Mouse (Mus musculus): ENCODE measurements around the gene Gm10717. TPM values are rescaled to one million over a fixed set of nuclear protein-coding genes. Genes with fewer than 3 reads are reported as not detected.
"Not testable (repeated sequence)": the region's sequence is repeated elsewhere in the genome, so short reads cannot be mapped to it uniquely, and the experiment has no call there.

Gm10717 gene
- polyA plus RNA-seq, 1 experiment from 2014 or later = 0.64 TPM

DNA sequence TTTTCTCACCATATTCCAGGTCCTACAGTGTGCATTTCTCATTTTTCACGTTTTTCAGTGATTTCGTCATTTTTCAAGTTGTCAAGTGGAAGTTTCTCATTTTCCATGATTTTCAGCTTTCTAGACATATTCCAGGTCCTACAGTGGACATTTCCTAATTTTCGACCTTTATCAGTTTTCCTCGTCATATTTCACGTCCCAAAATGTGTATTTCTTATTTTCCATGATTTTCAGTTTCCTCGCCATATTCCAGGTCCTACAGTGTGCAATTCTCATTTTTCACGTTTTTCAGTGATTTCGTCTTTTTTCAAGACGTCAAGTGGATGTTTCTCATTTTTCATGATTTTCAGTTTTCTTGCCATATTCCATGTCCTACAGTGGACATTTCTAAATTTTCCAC, 2.0 kb downstream of the Gm10717 start:
- H3K9ac ChIP-seq; H3K4me2 ChIP-seq; H3K27me3 ChIP-seq (replicated peaks); H3K27ac ChIP-seq (replicated peaks); H3K9me3 ChIP-seq; ATAC-seq (ENCODE audit: extremely low read depth, insufficient number of reproducible peaks, low FRiP score, low TSS enrichment); H3K4me1 ChIP-seq; H3K4me3 ChIP-seq; H3K36me3 ChIP-seq: not testable (repeated sequence)
- WGBS = 64% methylated on average over 9 of the region's 9 CpGs

- H3K36me3 ChIP-seq; H3K4me1 ChIP-seq; H3K4me2 ChIP-seq; H3K9ac ChIP-seq; H3K9me3 ChIP-seq; H3K27me3 ChIP-seq (replicated peaks); H3K27ac ChIP-seq (replicated peaks); H3K4me3 ChIP-seq; ATAC-seq (ENCODE audit: extremely low read depth, insufficient number of reproducible peaks, low FRiP score, low TSS enrichment): not testable (repeated sequence)
- WGBS = 58% methylated on average over 14 of the region's 16 CpGs
These were observed 4.2 kb downstream of the Gm10717 start for GRCm38 (mm10) chr9:3029276-3030000.

- H3K4me1 ChIP-seq; H3K9me3 ChIP-seq; ATAC-seq (ENCODE audit: extremely low read depth, insufficient number of reproducible peaks, low FRiP score, low TSS enrichment); H3K4me3 ChIP-seq; H3K27me3 ChIP-seq (replicated peaks); H3K36me3 ChIP-seq; H3K4me2 ChIP-seq; H3K9ac ChIP-seq; H3K27ac ChIP-seq (replicated peaks): not testable (repeated sequence)
- 55% methylated on average over 3 of the region's 10 CpGs for WGBS
These were observed 5.6 kb downstream of the Gm10717 start for GRCm38 (mm10) chr9:3030677-3031318.

DNA sequence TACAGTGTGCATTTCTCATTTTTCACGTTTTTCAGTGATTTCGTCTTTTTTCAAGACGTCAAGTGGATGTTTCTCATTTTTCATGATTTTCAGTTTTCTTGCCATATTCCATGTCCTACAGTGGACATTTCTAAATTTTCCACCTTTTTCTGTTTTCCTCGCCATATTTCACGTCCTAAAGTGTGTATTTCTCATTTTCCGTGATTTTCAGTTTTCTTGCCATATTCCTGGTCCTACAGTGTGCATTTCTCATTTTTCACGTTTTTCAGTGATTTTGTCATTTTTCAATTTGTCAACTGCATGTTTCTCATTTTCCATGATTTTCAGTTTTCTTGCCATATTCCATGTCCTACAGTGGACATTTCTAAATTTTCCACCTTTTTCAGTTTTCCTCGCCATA, 9.1 kb downstream of the Gm10717 start, which contains the start of gene Gm17535:
TSS of gene Gm17535 (plus strand) at position 301 of the 400 bp plus-strand sequence.
- H3K4me1 ChIP-seq; H3K36me3 ChIP-seq; ATAC-seq (ENCODE audit: extremely low read depth, insufficient number of reproducible peaks, low FRiP score, low TSS enrichment); H3K27me3 ChIP-seq (replicated peaks); H3K4me2 ChIP-seq; H3K4me3 ChIP-seq; H3K9me3 ChIP-seq; H3K9ac ChIP-seq; H3K27ac ChIP-seq (replicated peaks): not testable (repeated sequence)
- 68% methylated on average over 2 of the region's 8 CpGs for WGBS

DNA sequence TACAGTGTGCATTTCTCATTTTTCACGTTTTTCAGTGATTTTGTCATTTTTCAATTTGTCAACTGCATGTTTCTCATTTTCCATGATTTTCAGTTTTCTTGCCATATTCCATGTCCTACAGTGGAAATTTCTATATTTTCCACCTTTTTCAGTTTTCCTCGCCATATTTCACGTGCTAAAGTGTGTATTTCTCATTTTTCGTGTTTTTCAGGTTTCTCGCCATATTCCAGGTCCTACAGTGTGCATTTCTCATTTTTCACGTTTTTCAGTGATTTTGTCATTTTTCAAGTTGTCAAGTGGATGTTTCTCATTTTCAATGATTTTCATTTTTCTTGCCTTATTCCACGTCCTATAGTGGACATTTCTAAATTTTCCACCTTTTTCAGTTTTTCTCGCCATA, 11.4 kb downstream of the Gm10717 start, which contains the start of gene Gm10715:
TSS of gene Gm10715 (plus strand) at position 301 of the 400 bp plus-strand sequence.
- ATAC-seq (ENCODE audit: extremely low read depth, insufficient number of reproducible peaks, low FRiP score, low TSS enrichment); H3K27ac ChIP-seq (replicated peaks); H3K4me2 ChIP-seq; H3K4me1 ChIP-seq; H3K4me3 ChIP-seq; H3K9me3 ChIP-seq; H3K9ac ChIP-seq; H3K27me3 ChIP-seq (replicated peaks); H3K36me3 ChIP-seq: not testable (repeated sequence)
- WGBS = 68% methylated on average over 8 of the region's 8 CpGs

DNA sequence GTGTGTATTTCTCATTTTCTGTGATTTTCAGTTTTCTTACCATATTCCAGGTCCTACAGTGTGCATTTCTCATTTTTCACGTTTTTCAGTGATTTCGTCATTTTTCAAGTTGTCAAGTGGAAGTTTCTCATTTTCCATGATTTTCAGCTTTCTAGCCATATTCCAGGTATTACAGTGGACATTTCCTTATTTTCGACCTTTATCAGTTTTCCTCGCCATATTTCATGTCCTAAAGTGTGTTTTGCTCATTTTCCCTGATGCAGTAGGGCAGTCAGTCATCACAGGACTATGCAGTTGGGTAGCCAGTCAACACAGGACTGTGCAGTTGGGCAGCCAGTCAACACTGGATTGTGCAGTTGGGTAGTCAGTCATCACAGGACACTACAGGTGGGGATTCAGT, 12.9 kb downstream of the Gm10717 start:
- not testable (repeated sequence) for ATAC-seq (ENCODE audit: extremely low read depth, insufficient number of reproducible peaks, low FRiP score, low TSS enrichment)

More for the DNA sequence above, 12.9 kb downstream of the Gm10717 start:
- H3K4me2 ChIP-seq; H3K27me3 ChIP-seq (replicated peaks); H3K4me3 ChIP-seq; H3K36me3 ChIP-seq; H3K27ac ChIP-seq (replicated peaks); H3K9ac ChIP-seq; H3K4me1 ChIP-seq: not testable (repeated sequence)
- H3K9me3 ChIP-seq = peaks cover 14% of the 10 kb centered on the region; the same call in 1 of the 2 replicates
- WGBS = 59% methylated on average over 4 of the region's 4 CpGs

Small RNA genes lying within 50 kb of the gene (microRNA-seq; reads per million reads assigned to microRNA genes)
- not detected for gene Mir101c

Other genes with a start within 250 kb of the Gm10717 start
- gene Gm10722, start 24.5 kb upstream of the Gm10717 start, polyA plus RNA-seq (2015; fragmentation: Nextera tagmentation; extraction: Ambion mirVana) = not detected in 2 replicates
- gene Gm11168, start 22.1 kb upstream of the Gm10717 start, polyA plus RNA-seq (2015; fragmentation: Nextera tagmentation; extraction: Ambion mirVana) = not detected in 2 replicates
- 0.48 TPM in 1 of 2 replicates, not detected in the other for gene Gm10721, start 12.3 kb upstream of the Gm10717 start, polyA plus RNA-seq (2015; fragmentation: Nextera tagmentation; extraction: Ambion mirVana)
- gene Gm10720, start 9.8 kb upstream of the Gm10717 start, polyA plus RNA-seq (2015; fragmentation: Nextera tagmentation; extraction: Ambion mirVana) = not detected in 2 replicates
- 0.28 TPM in 1 of 2 replicates, not detected in the other for gene Gm10719, start 8.0 kb upstream of the Gm10717 start, polyA plus RNA-seq (2015; fragmentation: Nextera tagmentation; extraction: Ambion mirVana)
- 0.56 and 1.4 TPM in 2 replicates for gene Gm10718, start 1.9 kb upstream of the Gm10717 start, polyA plus RNA-seq (2015; fragmentation: Nextera tagmentation; extraction: Ambion mirVana)
- not detected in 2 replicates for gene Gm17535, start 9.2 kb downstream of the Gm10717 start, polyA plus RNA-seq (2015; fragmentation: Nextera tagmentation; extraction: Ambion mirVana)
- not detected in 2 replicates for gene Gm10715, start 11.5 kb downstream of the Gm10717 start, polyA plus RNA-seq (2015; fragmentation: Nextera tagmentation; extraction: Ambion mirVana)